Mouse (Mus musculus) midbrain, embryonic 12.5 days (tissue): ENCODE results near the gene Acot7. TPM values are rescaled to one million over a fixed set of nuclear protein-coding genes. Genes with fewer than 3 reads are reported as not detected.

Source experiments
- ATAC-seq: fragments of 200-750 bp; cut with Nextera tagmentation; 2 replicates; pipeline ENCODE4 v1.8.0; 2017; ENCODE audit warnings: low read depth, moderate TSS enrichment, moderate library complexity; ENCODE audit not compliant: low FRiP score
- H3K27ac ChIP-seq: fragments of 300-500 bp; sonication (generic); replicated peaks from 2 replicates; pipeline ENCODE4 v1.5.1; 2016; ENCODE audit warnings: mild to moderate bottlenecking
- H3K27me3 ChIP-seq: fragments of 300-500 bp; sonication (generic); 2 replicates; pipeline ENCODE4 v1.6.1; 2016; ENCODE audit warnings: mild to moderate bottlenecking
- H3K36me3 ChIP-seq: fragments of 300-500 bp; sonication (generic); 2 replicates; pipeline ENCODE4 v1.6.1; 2016
- H3K4me1 ChIP-seq: fragments of 300-500 bp; sonication (generic); 2 replicates; pipeline ENCODE4 v1.6.1; 2016
- H3K4me2 ChIP-seq: fragments of 300-500 bp; sonication (generic); replicated peaks from 2 replicates; pipeline ENCODE4 v1.6.1; 2016; ENCODE audit warnings: mild to moderate bottlenecking, moderate library complexity
- H3K4me3 ChIP-seq: fragments of 300-500 bp; sonication (generic); 2 replicates; pipeline ENCODE4 v1.5.1; 2016; ENCODE audit warnings: mild to moderate bottlenecking
- H3K9ac ChIP-seq: fragments of 300-500 bp; sonication (generic); replicated peaks from 2 replicates; pipeline ENCODE4 v1.6.1; 2016; ENCODE audit warnings: mild to moderate bottlenecking, moderate library complexity
- H3K9me3 ChIP-seq: fragments of 300-500 bp; sonication (generic); 2 replicates; pipeline ENCODE4 v1.6.1; 2016; ENCODE audit warnings: mild to moderate bottlenecking
- WGBS: fragments of 180-500 bp; shearing (Covaris S2); methylation state at CpG from one replicate; pipeline ENCODE4 v1.1.7; 2016; 5-methylcytosine and 5-hydroxymethylcytosine counted together
- polyA plus RNA-seq: library from polyadenylated mRNA; unstranded; fragments of >200 nt; fragmentation: Nextera tagmentation; extraction: Ambion mirVana; gene quantifications from 2 replicates; pipeline ENCODE4 v1.2.1, GENCODE M21; 2016

Gene Acot7
- polyA plus RNA-seq, 1 experiment from 2014 or later: 104 TPM

GRCm38 (mm10) chr4:152185510-152186204 lies 7.7 kb downstream of the Acot7 start:
- Histone ChIP-seq H3K4me2 (peak overlapping the region; percentile 39), H3K9ac (peak overlapping the region; percentile 24; the same call in 1 of the 2 replicates), H3K4me1 (peaks cover 34% of the 10 kb centered on the region), H3K27me3 (peaks cover 4% of the 10 kb centered on the region; the same call in 1 of the 2 replicates), H3K4me3 (0 out of 2 replicates have a peak overlapping the region, but pooled peaks have one; percentile 9), H3K9me3 (no peaks in the 10 kb centered on the region), H3K27ac (peak overlapping the region; percentile 58), H3K36me3 (peaks cover 4% of the 10 kb centered on the region; the same call in 1 of the 2 replicates)
- peak; percentile 61 for ATAC-seq
- 3% methylated on average over 19 of the region's 19 CpGs for WGBS

DNA sequence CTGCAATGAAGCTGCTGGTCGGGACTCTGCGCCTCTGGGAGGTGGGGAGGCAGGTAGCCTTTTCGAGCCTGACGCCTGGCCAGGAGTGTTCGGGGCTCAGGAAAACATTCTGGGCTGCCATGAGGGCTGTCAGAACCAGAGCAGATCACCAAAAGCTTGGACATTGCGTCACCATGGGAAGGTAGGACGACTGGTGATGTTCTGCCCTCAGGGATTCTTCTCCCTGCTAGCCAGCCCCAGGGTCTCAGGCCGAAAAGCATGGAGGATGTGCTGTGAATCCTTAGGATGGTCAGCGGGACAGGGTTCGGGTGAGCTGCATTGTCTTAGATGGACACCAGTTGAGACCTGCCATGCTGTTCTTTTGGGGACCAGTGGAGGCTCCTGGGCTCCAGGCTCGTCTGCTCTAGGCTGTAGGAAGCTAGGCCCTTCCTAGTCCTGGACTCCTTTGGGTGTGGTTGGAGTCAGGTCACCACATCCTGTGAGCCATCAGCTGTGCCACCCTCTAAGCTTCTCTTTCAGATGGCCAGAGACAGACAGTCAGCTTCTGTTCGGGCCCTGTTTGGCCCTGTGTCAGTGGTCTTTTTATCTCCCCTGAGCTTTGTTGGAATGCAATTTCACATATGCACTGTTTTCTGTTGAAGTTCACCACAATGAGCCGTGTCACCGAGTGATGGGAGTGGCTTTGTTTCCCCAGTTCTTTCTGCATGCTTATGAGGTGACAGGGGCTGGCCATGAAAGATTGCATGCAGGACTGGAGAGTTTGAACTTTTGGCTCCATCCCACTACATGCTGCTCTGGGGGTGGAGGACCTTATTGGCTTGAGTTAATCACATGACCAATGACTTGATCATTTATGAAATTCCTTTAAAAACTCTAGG lies 8.5 kb downstream of the Acot7 start:
- H3K9me3 ChIP-seq: no peaks in the 10 kb centered on the region
- peaks cover 3% of the 10 kb centered on the region; the same call in 1 of the 2 replicates for H3K27me3 ChIP-seq
- H3K4me2 ChIP-seq: peak overlapping the region; percentile 39
- peak overlapping the region; percentile 58 for H3K27ac ChIP-seq
- H3K4me3 ChIP-seq: 0 out of 2 replicates have a peak overlapping the region, but pooled peaks have one; percentile 9
- H3K4me1 ChIP-seq: peaks cover 42% of the 10 kb centered on the region
- WGBS: 37% methylated on average over 14 of the region's 14 CpGs
- peak overlapping the region; percentile 24; the same call in 1 of the 2 replicates for H3K9ac ChIP-seq
- H3K36me3 ChIP-seq: peaks cover 4% of the 10 kb centered on the region; the same call in 1 of the 2 replicates
- ATAC-seq: peak; percentile 24; the same call in 1 of the 2 replicates

DNA sequence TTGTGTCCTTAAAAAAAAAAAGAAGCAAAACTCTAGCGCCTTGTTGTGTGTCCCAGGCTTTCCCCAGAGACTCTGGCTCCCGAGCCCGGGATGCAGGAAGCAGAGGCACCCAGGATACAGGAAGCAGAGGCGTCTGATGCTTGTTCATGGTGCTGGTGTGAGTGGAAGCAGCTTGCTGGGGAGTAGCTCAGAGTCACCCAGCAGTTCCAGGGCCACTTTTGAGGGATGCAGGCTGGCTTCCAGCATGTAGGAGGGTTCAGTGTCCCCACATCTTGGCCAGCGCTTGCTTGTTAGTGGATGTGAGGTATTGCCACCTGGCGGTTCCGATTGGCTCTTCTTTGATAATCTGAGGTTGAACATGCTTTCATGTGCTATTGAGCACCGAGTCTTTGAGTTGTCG lies 9.2 kb downstream of the Acot7 start:
- H3K4me3 ChIP-seq: no peak overlapping the region
- H3K4me2 ChIP-seq: no peak overlapping the region
- peaks cover 42% of the 10 kb centered on the region for H3K4me1 ChIP-seq
- no peak overlapping the region for H3K27ac ChIP-seq
- H3K36me3 ChIP-seq: peaks cover 4% of the 10 kb centered on the region; the same call in 1 of the 2 replicates
- 93% methylated on average over 9 of the region's 9 CpGs for WGBS
- H3K9ac ChIP-seq: no peak overlapping the region
- H3K27me3 ChIP-seq: peaks cover 3% of the 10 kb centered on the region; the same call in 1 of the 2 replicates
- no peak for ATAC-seq
- no peaks in the 10 kb centered on the region for H3K9me3 ChIP-seq

DNA sequence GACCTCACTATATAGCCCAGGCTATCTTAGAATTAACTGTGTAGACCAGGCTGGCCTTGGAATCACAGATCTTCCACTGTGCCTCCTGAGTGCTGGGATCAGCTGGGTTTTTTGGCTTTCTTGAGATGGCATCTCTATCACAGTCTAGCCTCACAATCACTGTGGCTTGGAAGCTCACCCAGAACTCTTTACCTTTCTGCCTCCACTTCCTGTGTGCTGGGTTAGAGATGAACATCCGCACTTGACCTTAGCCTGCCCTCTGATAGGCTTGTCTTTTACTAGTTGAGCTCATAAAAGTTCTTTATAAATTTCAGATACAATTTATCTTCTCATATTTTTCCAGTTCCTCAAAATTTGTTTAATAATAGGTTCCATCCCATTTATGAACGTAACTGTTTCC lies 10.7 kb downstream of the Acot7 start:
- no peak overlapping the region for H3K4me2 ChIP-seq
- H3K9ac ChIP-seq: no peak overlapping the region
- H3K4me3 ChIP-seq: no peak overlapping the region
- ATAC-seq: no peak
- peaks cover 3% of the 10 kb centered on the region; the same call in 1 of the 2 replicates for H3K27me3 ChIP-seq
- no peaks in the 10 kb centered on the region for H3K9me3 ChIP-seq
- WGBS: 99% methylated on average over 2 of the region's 2 CpGs
- H3K36me3 ChIP-seq: no peaks in the 10 kb centered on the region
- no peak overlapping the region for H3K27ac ChIP-seq
- peaks cover 50% of the 10 kb centered on the region for H3K4me1 ChIP-seq

- H3K27me3 ChIP-seq: peaks cover 3% of the 10 kb centered on the region; the same call in 1 of the 2 replicates
- H3K4me1 ChIP-seq: peaks cover 50% of the 10 kb centered on the region
- no peaks in the 10 kb centered on the region for H3K9me3 ChIP-seq
- no peak overlapping the region for H3K4me2 ChIP-seq
- H3K27ac ChIP-seq: no peak overlapping the region
- no peak for ATAC-seq
- no peak overlapping the region for H3K9ac ChIP-seq
- H3K36me3 ChIP-seq: no peaks in the 10 kb centered on the region
- 88% methylated on average over 6 of the region's 6 CpGs for WGBS
- no peak overlapping the region for H3K4me3 ChIP-seq
These were observed 11.1 kb downstream of the Acot7 start for GRCm38 (mm10) chr4:152189071-152189470.

- no peak for ATAC-seq
- WGBS: 83% methylated on average over 4 of the region's 4 CpGs
- peaks cover 50% of the 10 kb centered on the region for H3K4me1 ChIP-seq
These were observed 11.8 kb downstream of the Acot7 start for GRCm38 (mm10) chr4:152189691-152190090.

GRCm38 (mm10) chr4:152190096-152190653 lies 12.2 kb downstream of the Acot7 start:
- ATAC-seq: no peak
- no peak overlapping the region for H3K4me2 ChIP-seq
- peaks cover 3% of the 10 kb centered on the region; the same call in 1 of the 2 replicates for H3K27me3 ChIP-seq
- H3K9ac ChIP-seq: no peak overlapping the region
- H3K27ac ChIP-seq: no peak overlapping the region
- H3K36me3 ChIP-seq: no peaks in the 10 kb centered on the region
- H3K4me3 ChIP-seq: no peak overlapping the region
- no peaks in the 10 kb centered on the region for H3K9me3 ChIP-seq
- peaks cover 46% of the 10 kb centered on the region for H3K4me1 ChIP-seq
- WGBS: 76% methylated on average over 11 of the region's 11 CpGs

More at GRCm38 (mm10) chr4:152189691-152190090, 11.8 kb downstream of the Acot7 start:
- H3K27ac ChIP-seq: no peak overlapping the region
- no peak overlapping the region for H3K4me3 ChIP-seq
- H3K4me2 ChIP-seq: no peak overlapping the region
- no peaks in the 10 kb centered on the region for H3K9me3 ChIP-seq
- H3K9ac ChIP-seq: no peak overlapping the region
- no peaks in the 10 kb centered on the region for H3K36me3 ChIP-seq
- H3K27me3 ChIP-seq: peaks cover 3% of the 10 kb centered on the region; the same call in 1 of the 2 replicates

DNA sequence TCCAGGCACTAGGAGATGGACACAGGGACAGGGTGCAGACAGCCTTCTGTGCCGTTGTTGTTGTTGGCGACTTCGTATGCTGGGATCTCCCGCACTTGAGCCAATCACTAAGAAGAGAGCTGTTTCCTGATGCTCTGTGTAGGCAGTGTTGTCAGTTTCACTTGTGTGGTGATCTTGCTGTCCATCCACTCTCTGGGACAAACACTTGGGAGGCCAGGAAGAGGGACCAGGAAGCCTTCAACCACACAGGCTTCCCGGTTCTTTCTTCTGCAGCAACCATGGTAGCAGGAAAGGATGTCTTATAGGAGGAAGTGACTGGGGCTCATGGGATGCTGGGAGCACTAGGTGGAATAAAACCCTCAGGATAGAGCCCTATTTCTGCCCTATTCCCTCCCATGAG lies 12.8 kb downstream of the Acot7 start:
- no peak overlapping the region for H3K9ac ChIP-seq
- H3K4me2 ChIP-seq: no peak overlapping the region
- peaks cover 3% of the 10 kb centered on the region; the same call in 1 of the 2 replicates for H3K27me3 ChIP-seq
- H3K36me3 ChIP-seq: no peaks in the 10 kb centered on the region
- no peak overlapping the region for H3K27ac ChIP-seq
- no peak for ATAC-seq
- no peaks in the 10 kb centered on the region for H3K9me3 ChIP-seq
- H3K4me1 ChIP-seq: peaks cover 40% of the 10 kb centered on the region
- 81% methylated on average over 5 of the region's 5 CpGs for WGBS
- no peak overlapping the region for H3K4me3 ChIP-seq

- H3K27ac ChIP-seq: no peak overlapping the region
- ATAC-seq: no peak
- H3K9ac ChIP-seq: no peak overlapping the region
- H3K27me3 ChIP-seq: no peaks in the 10 kb centered on the region
- no peaks in the 10 kb centered on the region for H3K36me3 ChIP-seq
- WGBS: 55% methylated on average over 4 of the region's 4 CpGs
- no peak overlapping the region for H3K4me3 ChIP-seq
- no peak overlapping the region for H3K4me2 ChIP-seq
- H3K9me3 ChIP-seq: no peaks in the 10 kb centered on the region
- H3K4me1 ChIP-seq: peaks cover 25% of the 10 kb centered on the region
These were observed 14.6 kb downstream of the Acot7 start for GRCm38 (mm10) chr4:152192569-152192968.

DNA sequence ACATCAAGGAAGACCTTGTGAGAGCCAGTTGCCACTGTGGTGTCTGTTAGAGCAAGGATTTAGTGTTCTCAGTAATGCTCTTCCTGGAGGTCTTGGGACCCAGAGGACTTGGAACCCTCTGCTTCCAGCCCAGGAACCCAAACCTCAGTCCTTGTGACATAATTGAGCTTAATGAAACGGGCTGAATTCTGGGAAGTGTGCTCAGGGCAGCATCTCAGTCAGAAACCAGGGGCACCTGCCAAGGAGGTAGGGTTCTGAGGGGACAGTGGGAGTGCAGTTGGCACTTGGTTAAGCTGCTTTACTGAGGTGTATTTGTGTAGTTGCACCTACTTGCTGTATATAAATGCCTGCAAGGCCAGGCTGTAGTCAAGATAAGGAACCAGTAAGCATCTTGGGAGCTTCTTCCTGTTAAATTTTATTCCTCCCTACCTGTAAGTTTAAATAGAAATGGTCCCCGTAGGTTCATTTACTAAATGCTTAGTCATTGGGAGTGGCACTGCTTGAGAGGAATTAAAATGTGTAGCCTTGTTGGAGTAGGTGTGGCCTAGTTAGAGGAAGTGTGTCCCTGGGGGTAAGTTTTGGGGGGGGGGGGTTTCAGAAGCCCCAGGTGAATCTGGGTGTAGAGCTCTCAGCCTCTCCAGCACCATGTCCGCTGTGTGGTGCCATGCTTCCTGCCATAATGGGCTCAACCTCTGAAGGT lies 16.7 kb downstream of the Acot7 start:
- Histone ChIP-seq H3K9ac (no peak overlapping the region), H3K9me3 (no peaks in the 10 kb centered on the region), H3K27ac (no peak overlapping the region), H3K4me1 (peaks cover 25% of the 10 kb centered on the region), H3K27me3 (no peaks in the 10 kb centered on the region), H3K36me3 (no peaks in the 10 kb centered on the region), H3K4me2 (no peak overlapping the region), H3K4me3 (no peak overlapping the region)
- no peak for ATAC-seq
- 92% methylated on average over 3 of the region's 3 CpGs for WGBS

- no peak for ATAC-seq
- H3K9me3 ChIP-seq: no peaks in the 10 kb centered on the region
- H3K36me3 ChIP-seq: no peaks in the 10 kb centered on the region
- no peak overlapping the region for H3K9ac ChIP-seq
- no peaks in the 10 kb centered on the region for H3K27me3 ChIP-seq
- peaks cover 9% of the 10 kb centered on the region for H3K4me1 ChIP-seq
- H3K4me3 ChIP-seq: no peak overlapping the region
- 89% methylated on average over 8 of the region's 9 CpGs for WGBS
- no peak overlapping the region for H3K4me2 ChIP-seq
- no peak overlapping the region for H3K27ac ChIP-seq
These were observed 18.3 kb downstream of the Acot7 start for GRCm38 (mm10) chr4:152196276-152196675.
